Mouse (Mus musculus) MEL (cell line): Measurements from ENCODE around the gene Eif4h. TPM values are rescaled to one million over a fixed set of nuclear protein-coding genes. Genes with fewer than 3 reads are reported as not detected.

Experiments
- DNase-seq: peaks from one replicate; pipeline ENCODE4 v3.0.0; 2011; ENCODE audit warnings: low read depth, low spot score
- H3K27ac ChIP-seq: 2 replicates; pipeline ENCODE4 v1.5.1; 2012; ENCODE audit warnings: low read depth, mild to moderate bottlenecking, control low read depth, low read length, moderate library complexity; ENCODE audit not compliant: control insufficient read depth
- H3K27me3 ChIP-seq, 2 experiments: fragments of 150-350 bp in 1 of 2; sonication (generic) in 1 of 2; 2 replicates each; pipeline ENCODE4 v1.6.1; 2012; ENCODE audit warnings: low read length in 2 of 2, mild to moderate bottlenecking in 2 of 2, improper control_type of control experiment in 1 of 2, moderate library complexity in 1 of 2; ENCODE audit not compliant: insufficient read depth in 2 of 2, control insufficient read depth in 1 of 2
- H3K36me3 ChIP-seq, 2 experiments: 2 replicates each; pipeline ENCODE4 v1.6.1; 2012 to 2014; ENCODE audit warnings: low read length in 2 of 2, improper control_type of control experiment in 1 of 2, inconsistent platforms in 1 of 2, mild to moderate bottlenecking in 1 of 2; ENCODE audit not compliant: insufficient read depth in 2 of 2, control insufficient read depth in 1 of 2
- H3K4me1 ChIP-seq, 2 experiments: fragments of 150-350 bp in 1 of 2; sonication (generic) in 1 of 2; 2 replicates each; pipeline ENCODE4 v1.6.1; 2012; ENCODE audit warnings: low read length in 2 of 2, improper control_type of control experiment in 1 of 2, mild to moderate bottlenecking in 1 of 2; ENCODE audit not compliant: insufficient read depth in 2 of 2, control insufficient read depth in 1 of 2
- H3K4me3 ChIP-seq, 2 experiments: fragments of 150-350 bp in 1 of 2; sonication (generic) in 1 of 2; 2 replicates each; pipeline ENCODE4 v1.5.1; 2012; ENCODE audit warnings: low read depth in 2 of 2, low read length in 2 of 2, mild to moderate bottlenecking in 2 of 2, moderate library complexity in 2 of 2, control low read depth in 1 of 2, improper control_type of control experiment in 1 of 2; ENCODE audit not compliant: control insufficient read depth in 1 of 2, insufficient read depth in 1 of 2
- H3K79me2 ChIP-seq: 2 replicates; pipeline ENCODE4 v1.6.1; 2012; ENCODE audit warnings: mild to moderate bottlenecking, low read length, moderate library complexity; ENCODE audit not compliant: control insufficient read depth, poor library complexity, insufficient read depth
- H3K9ac ChIP-seq: 2 replicates; pipeline ENCODE4 v1.6.1; 2012; ENCODE audit warnings: low read depth, mild to moderate bottlenecking, control low read depth, low read length, moderate library complexity; ENCODE audit not compliant: control insufficient read depth, poor library complexity, severe bottlenecking
- H3K9me3 ChIP-seq: fragments of 150-350 bp; sonication (generic); replicated peaks from 2 replicates; pipeline ENCODE4 v1.6.1; 2012; ENCODE audit warnings: mild to moderate bottlenecking, low read length, improper control_type of control experiment, moderate library complexity; ENCODE audit not compliant: insufficient read depth
- BHLHE40 ChIP-seq: IDR thresholded peaks from 2 replicates; pipeline ENCODE4 v1.6.1; 2012; ENCODE audit warnings: low read depth, mild to moderate bottlenecking, inconsistent platforms, low read length, improper control_type of control experiment, borderline replicate concordance
- CHD2 ChIP-seq: IDR thresholded peaks from 2 replicates; pipeline ENCODE4 v1.6.1; 2011; ENCODE audit warnings: low read length, improper control_type of control experiment
- CTCF ChIP-seq, 3 experiments: IDR thresholded peaks in 2 of 3; conservative IDR thresholded peaks in 1 of 3; 2 replicates each; pipeline ENCODE4 v1.5.1; 2011 to 2012; ENCODE audit warnings: low read length in 3 of 3, low read depth in 2 of 3, mild to moderate bottlenecking in 2 of 3, improper control_type of control experiment in 1 of 3, inconsistent platforms in 1 of 3, mixed read lengths in 1 of 3, moderate library complexity in 1 of 3; ENCODE audit not compliant: control insufficient read depth in 1 of 3, insufficient read depth in 1 of 3, poor library complexity in 1 of 3, severe bottlenecking in 1 of 3
- ETS1 ChIP-seq: IDR thresholded peaks from 2 replicates; pipeline ENCODE4 v1.6.1; 2012; ENCODE audit warnings: low read depth, mild to moderate bottlenecking, inconsistent platforms, low read length, improper control_type of control experiment, moderate library complexity
- GATA1 ChIP-seq: IDR thresholded peaks from 2 replicates; pipeline ENCODE4 v1.6.1; 2011; ENCODE audit warnings: low read depth, low read length, improper control_type of control experiment
- JUND ChIP-seq: IDR thresholded peaks from 2 replicates; pipeline ENCODE4 v1.6.1; 2011; ENCODE audit warnings: low read depth, mild to moderate bottlenecking, improper control_type of control experiment, low read length
- KAT2A ChIP-seq: conservative IDR thresholded peaks from 2 replicates; pipeline ENCODE4 v1.6.1; 2012; ENCODE audit warnings: low read depth, low read length, improper control_type of control experiment, inconsistent platforms
- MAFK ChIP-seq: IDR thresholded peaks from 2 replicates; pipeline ENCODE4 v1.6.1; 2011; ENCODE audit warnings: low read depth, mild to moderate bottlenecking, low read length, improper control_type of control experiment, borderline replicate concordance
- MAZ ChIP-seq: IDR thresholded peaks from 2 replicates; pipeline ENCODE4 v1.6.1; 2012; ENCODE audit warnings: low read depth, mild to moderate bottlenecking, inconsistent platforms, low read length, improper control_type of control experiment
- MXI1 ChIP-seq: IDR thresholded peaks from 2 replicates; pipeline ENCODE4 v1.6.1; 2011; ENCODE audit warnings: mild to moderate bottlenecking, low read depth, low read length, improper control_type of control experiment
- MYC ChIP-seq: IDR thresholded peaks from 2 replicates; pipeline ENCODE4 v1.6.1; 2011; ENCODE audit warnings: low read depth, mild to moderate bottlenecking, low read length, improper control_type of control experiment, moderate library complexity
- NRF1 ChIP-seq: IDR thresholded peaks from 2 replicates; pipeline ENCODE4 v1.6.1; 2014; ENCODE audit warnings: low read depth, mild to moderate bottlenecking, inconsistent platforms, low read length, improper control_type of control experiment, moderate library complexity; ENCODE audit not compliant: poor library complexity, insufficient read depth, severe bottlenecking
- POLR2AphosphoS5 ChIP-seq: IDR thresholded peaks from 2 replicates; pipeline ENCODE4 v1.6.1; 2012; ENCODE audit warnings: low read depth, borderline replicate concordance, mild to moderate bottlenecking, inconsistent platforms, low read length, moderate library complexity, mixed read lengths
- RCOR1 ChIP-seq: IDR thresholded peaks from 2 replicates; pipeline ENCODE4 v1.6.1; 2012; ENCODE audit warnings: low read depth, mild to moderate bottlenecking, inconsistent platforms, low read length, improper control_type of control experiment
- TBP ChIP-seq: IDR thresholded peaks from 2 replicates; pipeline ENCODE4 v1.8.0; 2011; ENCODE audit warnings: low read depth, low read length, improper control_type of control experiment
- USF1 ChIP-seq: IDR thresholded peaks from 2 replicates; pipeline ENCODE4 v1.6.1; 2014; ENCODE audit warnings: low read depth, mild to moderate bottlenecking, inconsistent platforms, low read length, improper control_type of control experiment, moderate library complexity
- USF2 ChIP-seq, 2 experiments: IDR thresholded peaks; 2 replicates each; pipeline ENCODE4 v1.6.1; 2011 to 2012; ENCODE audit warnings: improper control_type of control experiment in 2 of 2, low read length in 2 of 2, borderline replicate concordance in 1 of 2, inconsistent platforms in 1 of 2, low read depth in 1 of 2, mild to moderate bottlenecking in 1 of 2; ENCODE audit not compliant: insufficient read depth in 1 of 2
- ZKSCAN1 ChIP-seq: IDR thresholded peaks from 2 replicates; pipeline ENCODE4 v1.6.1; 2012; ENCODE audit warnings: low read depth, mild to moderate bottlenecking, inconsistent platforms, low read length, improper control_type of control experiment, moderate library complexity
- ZNF384 ChIP-seq: IDR thresholded peaks from 2 replicates; pipeline ENCODE4 v1.6.1; 2012; ENCODE audit warnings: low read depth, mild to moderate bottlenecking, inconsistent platforms, low read length, improper control_type of control experiment
- polyA plus RNA-seq, 2 experiments: library from polyadenylated mRNA; stranded (reverse) in 1 of 2; unstranded in 1 of 2; fragments of >175 nt in 1 of 2; fragments of >200 nt in 1 of 2; gene quantifications; 2 replicates each; pipeline versions ENCODE4 v1.2.1 to v1.2.4; 2012; ENCODE audit warnings: low replicate concordance in 2 of 2, low read depth in 1 of 2; ENCODE audit not compliant: insufficient read length in 2 of 2, insufficient read depth in 1 of 2, missing spikeins in 1 of 2
- total RNA-seq: library from RNA; depleted of rRNA; stranded (reverse); fragments of 300-350 nt; gene quantifications from 2 replicates; pipeline ENCODE4 v1.2.3, GENCODE M21; 2012

The Eif4h gene
- total and polyA plus RNA-seq, 3 experiments, result 167 to 515 (median 471) TPM

GRCm38 (mm10) chr5:134674977-134675376 is 35.7 kb upstream of the Eif4h start (continued):
- TF ChIP-seq USF1, result no peak
- TF ChIP-seq CHD2, result no peak
- no peak for TF ChIP-seq ETS1

- Histone ChIP-seq H3K4me3 (no peak overlapping the region), H3K9me3 (no peaks in the 10 kb centered on the region), H3K27me3 (no peaks in the 10 kb centered on the region), H3K79me2 (no peaks in the 10 kb centered on the region), H3K9ac (no peak overlapping the region), H3K27ac (no peak overlapping the region), H3K36me3 (no peaks in the 10 kb centered on the region), H3K4me1 (peaks cover 0 to 6% of the 10 kb centered on the region in 2 experiments; a peak in 1 of 4 replicates)
- TF ChIP-seq MXI1 (no peak), KAT2A (no peak), GATA1 (no peak), MAZ (no peak), USF1 (no peak), BHLHE40 (no peak), ZKSCAN1 (no peak), USF2 (IDR thresholded peaks at IDR 0.05; ENCODE audit: borderline replicate concordance in 1 of 2, insufficient read depth in 1 of 2, low read depth in 1 of 2, low read length in 2 of 2) (no peak), POLR2AphosphoS5 (no peak), MAFK (no peak)
- DNase-seq, result no peak
Observed at GRCm38 (mm10) chr5:134672611-134673010, 33.3 kb upstream of the Eif4h start.

GRCm38 (mm10) chr5:134672198-134672516 is 32.9 kb upstream of the Eif4h start:
- no peaks in the 10 kb centered on the region for H3K36me3 ChIP-seq
- no peak overlapping the region for H3K9ac ChIP-seq
- TF ChIP-seq JUND, result no peak
- no peak for TF ChIP-seq ZNF384
- no peak for TF ChIP-seq RCOR1
- no peak for TF ChIP-seq USF2 (IDR thresholded peaks at IDR 0.05; ENCODE audit: borderline replicate concordance in 1 of 2, insufficient read depth in 1 of 2, low read depth in 1 of 2, low read length in 2 of 2)
- no peak for TF ChIP-seq MYC
- TF ChIP-seq NRF1, result no peak
- no peak for TF ChIP-seq ETS1
- no peak for TF ChIP-seq CTCF (IDR thresholded peaks at IDR 0.05 in 2 of 3, conservative IDR thresholded peaks at IDR 0.05 in 1 of 3; ENCODE audit: control insufficient read depth in 1 of 3, insufficient read depth in 1 of 3, low read depth in 2 of 3, low read length in 3 of 3, poor library complexity in 1 of 3, severe bottlenecking in 1 of 3)
- no peak for TF ChIP-seq TBP
- no peak for TF ChIP-seq POLR2AphosphoS5
- H3K4me3 ChIP-seq, result no peak overlapping the region
- no peak overlapping the region for H3K27ac ChIP-seq
- H3K27me3 ChIP-seq, result no peaks in the 10 kb centered on the region
- H3K9me3 ChIP-seq, result no peaks in the 10 kb centered on the region
- no peaks in the 10 kb centered on the region for H3K79me2 ChIP-seq
- H3K4me1 ChIP-seq, result peaks cover 0 to 6% of the 10 kb centered on the region in 2 experiments; a peak in 1 of 4 replicates
- DNase-seq, result no peak
